In genomic region chr2:181520118-181520935, GRCm38 (mm10) we compare ENCODE assay signal across 8 mouse cellular contexts. TPM values are rescaled to one million over a fixed set of nuclear protein-coding genes. Genes with fewer than 3 reads are reported as not detected.
A peak's percentile ranks its signal among the peaks of the same experiment; 100 is the strongest.
DNase-seq lines count a peak whose midpoint lies in the region; ATAC-seq lines count a peak whose summit lies in the region.

Gene Dnajc5 (plus strand): TSS chr2:181520485.

- no peaks in the 10 kb centered on the region for H3K9me3 ChIP-seq in heart, embryonic 14.5 days (ENCODE audit: control insufficient read depth, low read length)
- no peaks in the 10 kb centered on the region for H3K9me3 ChIP-seq in liver, embryonic 13.5 days (replicated peaks)
- no peaks in the 10 kb centered on the region for H3K9me3 ChIP-seq in stomach, embryonic 16.5 days (replicated peaks; ENCODE audit: control insufficient read depth, low read length)

- peak within 1 kb of the TSS; percentile 75 for H3K4me2 ChIP-seq in heart, embryonic 14.5 days (ENCODE audit: low read length)
- peak within 1 kb of the TSS; percentile 81 for H3K4me2 ChIP-seq in liver, embryonic 13.5 days
- H3K4me2 ChIP-seq in stomach, embryonic 16.5 days (ENCODE audit: low read depth, low read length): peak within 1 kb of the TSS; percentile 70

- H3K27ac ChIP-seq in heart, embryonic 14.5 days (replicated peaks in 1 of 2; ENCODE audit: control insufficient read depth in 1 of 2, insufficient read depth in 1 of 2, low read depth in 2 of 2, low read length in 2 of 2): peak within 1 kb of the TSS; percentile 95 to 98
- peak within 1 kb of the TSS; percentile 98 for H3K27ac ChIP-seq in liver, embryonic 13.5 days
- H3K27ac ChIP-seq in stomach, embryonic 16.5 days (ENCODE audit: low read length): peak within 1 kb of the TSS; percentile 98

- no peaks in the 10 kb centered on the region for H3K27me3 ChIP-seq in heart, embryonic 14.5 days (ENCODE audit: control insufficient read depth, insufficient read depth, low read length)
- H3K27me3 ChIP-seq in liver, embryonic 13.5 days: no peaks in the 10 kb centered on the region
- H3K27me3 ChIP-seq in stomach, embryonic 16.5 days (ENCODE audit: control insufficient read depth, insufficient read depth, low read length): no peaks in the 10 kb centered on the region

- peak; percentile 93 for ATAC-seq in CD4-positive, CD25-positive, alpha-beta regulatory T cell, adult 4 months
- peak; percentile 95 for ATAC-seq in heart, embryonic 14.5 days (ENCODE audit: insufficient number of reproducible peaks, insufficient read depth, low FRiP score, low read depth)
- peak; percentile 96 for ATAC-seq in liver, embryonic 13.5 days (ENCODE audit: low read depth)
- ATAC-seq in stomach, embryonic 16.5 days (ENCODE audit: insufficient read depth, low FRiP score): peak; percentile 97

- H3K4me3 ChIP-seq in heart, embryonic 14.5 days (ENCODE audit: control insufficient read depth in 1 of 2, insufficient read depth in 1 of 2, low read depth in 1 of 2, low read length in 2 of 2): peak within 1 kb of the TSS; percentile 94
- H3K4me3 ChIP-seq in liver, embryonic 13.5 days (replicated peaks): peak within 1 kb of the TSS; percentile 91
- H3K4me3 ChIP-seq in stomach, embryonic 16.5 days (replicated peaks; ENCODE audit: low read length): peak within 1 kb of the TSS; percentile 97

- peaks cover 27% of the 10 kb centered on the region for H3K36me3 ChIP-seq in heart, embryonic 14.5 days (ENCODE audit: control insufficient read depth, insufficient read depth, low read length)
- peaks cover 32% of the 10 kb centered on the region for H3K36me3 ChIP-seq in liver, embryonic 13.5 days
- no peaks in the 10 kb centered on the region; the same call in none of the 2 replicates for H3K36me3 ChIP-seq in stomach, embryonic 16.5 days (ENCODE audit: control insufficient read depth, insufficient read depth, low read length)

- peak within 1 kb of the TSS; percentile 94 for H3K9ac ChIP-seq in heart, embryonic 14.5 days (ENCODE audit: low read length)
- H3K9ac ChIP-seq in liver, embryonic 13.5 days: peak within 1 kb of the TSS; percentile 96
- peak within 1 kb of the TSS; percentile 96 for H3K9ac ChIP-seq in stomach, embryonic 16.5 days (ENCODE audit: low read length)

- peak; percentile 95 for DNase-seq in c-Kit-negative CD71-positive TER-119-positive erythroid progenitor cells, embryonic 14.5 days (ENCODE audit: low read depth, low spot score)
- DNase-seq in fibroblast of lung, adult 2 months (ENCODE audit: low read depth): peak; percentile 95
- peak; percentile 99 for DNase-seq in kidney, postnatal 14 days
- peak; percentile 99 for DNase-seq in liver, embryonic 13.5 days
- peak; percentile 95 for DNase-seq in neural tube, embryonic 10.5 days (ENCODE audit: extremely low spot score, low spot score)

- under 1% methylated on average over 73 of the region's 74 CpGs for WGBS in heart, embryonic 14.5 days
- under 1% methylated on average over 74 of the region's 74 CpGs for WGBS in liver, embryonic 13.5 days (ENCODE audit: insufficient replicate concordance)
- WGBS in stomach, embryonic 16.5 days: under 1% methylated on average over 74 of the region's 74 CpGs

- peaks cover 3 to 22% of the 10 kb centered on the region in 2 experiments for H3K4me1 ChIP-seq in heart, embryonic 14.5 days (ENCODE audit: control insufficient read depth in 2 of 2, insufficient read depth in 2 of 2, low read length in 2 of 2)
- peaks cover 46% of the 10 kb centered on the region for H3K4me1 ChIP-seq in liver, embryonic 13.5 days (replicated peaks)
- H3K4me1 ChIP-seq in stomach, embryonic 16.5 days (ENCODE audit: control insufficient read depth, insufficient read depth, low read length): peaks cover 27% of the 10 kb centered on the region

RNA-seq across cellular contexts. Expression of gene Dnajc5, which starts in this region (rescaled TPM):
- polyA plus RNA-seq in CD4-positive, CD25-positive, alpha-beta regulatory T cell, adult 4 months (2017; shearing (Covaris generic)): 10 to 100 TPM; 39.4 to 46.7 TPM
- 69.8 and 81.3 TPM in 2 replicates for polyA plus RNA-seq in heart, embryonic 14.5 days (2014; fragmentation: Nextera tagmentation; extraction: Ambion mirVana)
- polyA plus RNA-seq in liver, embryonic 13.5 days (2015; fragmentation: Nextera tagmentation; extraction: Ambion mirVana): 29.6 and 35.7 TPM in 2 replicates
- polyA plus RNA-seq in stomach, embryonic 16.5 days (2015; fragmentation: Nextera tagmentation; extraction: Ambion mirVana): 77.5 and 84.9 TPM in 2 replicates

Comparison
In these comparisons a context has a peak if more than half of its experiments do, and no peak if none do; other contexts are left out.
1. Peak in every context shown above with its lines: DNase-seq, ATAC-seq, H3K4me3 ChIP-seq and H3K27ac ChIP-seq.